8 mouse cellular contexts compared by ENCODE assay signal in the genomic region with DNA sequence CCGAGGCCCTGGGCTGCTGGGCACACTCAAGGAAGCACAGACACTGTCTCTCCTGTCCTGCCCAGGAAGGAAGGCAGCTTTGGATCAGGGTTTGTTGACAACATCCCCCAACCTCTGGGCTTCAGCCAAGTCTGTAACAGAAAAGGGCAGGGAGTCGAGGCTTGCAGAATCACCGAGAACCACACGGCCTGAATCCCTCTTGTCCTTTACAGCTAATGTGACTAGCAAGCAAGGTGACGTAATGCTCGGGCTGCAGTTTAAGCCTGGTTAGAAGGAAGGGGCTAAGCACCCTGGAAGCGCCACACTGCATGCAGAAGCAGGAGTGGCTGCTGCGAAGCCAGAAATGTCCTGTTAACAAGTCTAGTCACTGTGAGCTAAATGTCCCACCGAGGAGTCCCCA. TPM values are rescaled to one million over a fixed set of nuclear protein-coding genes. Genes with fewer than 3 reads are reported as not detected.
DNase-seq lines count a peak whose midpoint lies in the region; ATAC-seq and TF ChIP-seq lines count a peak whose summit lies in the region.

No protein-coding gene starts in this region.

- H3K9ac ChIP-seq in embryonic facial prominence, embryonic 13.5 days, result peak overlapping the region; percentile 46; the same call in 1 of the 2 replicates
- 0 out of 2 replicates have a peak overlapping the region, but pooled peaks have one; percentile 44 for H3K9ac ChIP-seq in hindbrain, postnatal 0 days (replicated peaks; ENCODE audit: low read length)
- H3K9ac ChIP-seq in liver, postnatal 0 days (replicated peaks), result 0 out of 2 replicates have a peak overlapping the region, but pooled peaks have one; percentile 16
- peak overlapping the region; percentile 61 for H3K9ac ChIP-seq in stomach, embryonic 16.5 days (ENCODE audit: low read length)

- H3K4me2 ChIP-seq in embryonic facial prominence, embryonic 13.5 days, result no peak overlapping the region; the same call in 1 of the 2 replicates
- H3K4me2 ChIP-seq in hindbrain, postnatal 0 days (ENCODE audit: low read depth, low read length), result peak overlapping the region; percentile 18; the same call in 1 of the 2 replicates
- H3K4me2 ChIP-seq in liver, postnatal 0 days (ENCODE audit: low read depth, low read length), result 0 out of 2 replicates have a peak overlapping the region, but pooled peaks have one; percentile 18
- peak overlapping the region; percentile 27; the same call in 1 of the 2 replicates for H3K4me2 ChIP-seq in stomach, embryonic 16.5 days (ENCODE audit: low read depth, low read length)

- no peak overlapping the region for H3K4me3 ChIP-seq in embryonic facial prominence, embryonic 13.5 days
- no peak overlapping the region for H3K4me3 ChIP-seq in hindbrain, postnatal 0 days (ENCODE audit: low read length)
- H3K4me3 ChIP-seq in liver, postnatal 0 days (ENCODE audit: low read depth, low read length), result no peak overlapping the region
- 0 out of 2 replicates have a peak overlapping the region, but pooled peaks have one; percentile 2 for H3K4me3 ChIP-seq in stomach, embryonic 16.5 days (replicated peaks; ENCODE audit: low read length)

- H3K27ac ChIP-seq in embryonic facial prominence, embryonic 13.5 days, result peak overlapping the region; percentile 68; the same call in 1 of the 2 replicates
- H3K27ac ChIP-seq in hindbrain, postnatal 0 days, result peak overlapping the region; percentile 85
- peak overlapping the region; percentile 62 for H3K27ac ChIP-seq in liver, postnatal 0 days (ENCODE audit: low read depth)
- peak overlapping the region; percentile 86 for H3K27ac ChIP-seq in stomach, embryonic 16.5 days (ENCODE audit: low read length)

- peak; percentile 63 for DNase-seq in testis, postnatal 10 days (ENCODE audit: low spot score)
- no peak for DNase-seq in testis, postnatal 14 days (ENCODE audit: low spot score)
- DNase-seq in hindbrain, postnatal 0 days (ENCODE audit: low spot score), result peak; percentile 78
- peak; percentile 53 for DNase-seq in liver, postnatal 0 days
- DNase-seq in right cerebral cortex, adult 2 months (ENCODE audit: low spot score in 2 of 2), result no peak
- DNase-seq in layer of hippocampus, adult 11-12 months (ENCODE audit: low spot score), result no peak

- no peak for TF ChIP-seq EP300 in liver, postnatal 0 days (IDR thresholded peaks at IDR 0.05; ENCODE audit: low read depth)

- no peak for TF ChIP-seq CTCF in hindbrain, postnatal 0 days (IDR thresholded peaks at IDR 0.05; ENCODE audit: low read depth)
- TF ChIP-seq CTCF in liver, postnatal 0 days (IDR thresholded peaks at IDR 0.05; ENCODE audit: low read depth), result no peak

- no peaks in the 10 kb centered on the region for H3K27me3 ChIP-seq in embryonic facial prominence, embryonic 13.5 days
- H3K27me3 ChIP-seq in hindbrain, postnatal 0 days (ENCODE audit: insufficient read depth, low read length), result no peaks in the 10 kb centered on the region
- H3K27me3 ChIP-seq in liver, postnatal 0 days (ENCODE audit: insufficient read depth, low read length), result no peaks in the 10 kb centered on the region
- no peaks in the 10 kb centered on the region for H3K27me3 ChIP-seq in stomach, embryonic 16.5 days (ENCODE audit: control insufficient read depth, insufficient read depth, low read length)

- no peaks in the 10 kb centered on the region for H3K9me3 ChIP-seq in embryonic facial prominence, embryonic 13.5 days
- no peaks in the 10 kb centered on the region for H3K9me3 ChIP-seq in hindbrain, postnatal 0 days (ENCODE audit: low read length)
- no peaks in the 10 kb centered on the region for H3K9me3 ChIP-seq in liver, postnatal 0 days (ENCODE audit: low read length)
- H3K9me3 ChIP-seq in stomach, embryonic 16.5 days (replicated peaks; ENCODE audit: control insufficient read depth, low read length), result no peaks in the 10 kb centered on the region

- no peak for ATAC-seq in embryonic facial prominence, embryonic 13.5 days (ENCODE audit: insufficient number of reproducible peaks, insufficient read depth, low FRiP score, low TSS enrichment, low read depth)
- peak; percentile 52; the same call in 1 of the 2 replicates for ATAC-seq in hindbrain, postnatal 0 days
- peak; percentile 51 for ATAC-seq in liver, postnatal 0 days
- peak; percentile 15; the same call in 1 of the 2 replicates for ATAC-seq in stomach, embryonic 16.5 days (ENCODE audit: insufficient read depth, low FRiP score)

- H3K36me3 ChIP-seq in embryonic facial prominence, embryonic 13.5 days, result peaks cover 22% of the 10 kb centered on the region; the same call in 1 of the 2 replicates
- no peaks in the 10 kb centered on the region for H3K36me3 ChIP-seq in hindbrain, postnatal 0 days (ENCODE audit: insufficient read depth, low read length)
- no peaks in the 10 kb centered on the region for H3K36me3 ChIP-seq in liver, postnatal 0 days (replicated peaks; ENCODE audit: insufficient read depth, low read length)
- H3K36me3 ChIP-seq in stomach, embryonic 16.5 days (ENCODE audit: control insufficient read depth, insufficient read depth, low read length), result no peaks in the 10 kb centered on the region

- WGBS in embryonic facial prominence, embryonic 13.5 days, result 47% methylated on average over 9 of the region's 9 CpGs
- 16% methylated on average over 9 of the region's 9 CpGs for whole genome bisulfite sequencing in hindbrain, postnatal 0 days
- 20% methylated on average over 9 of the region's 9 CpGs for WGBS in liver, postnatal 0 days (ENCODE audit: insufficient replicate concordance)
- WGBS in stomach, embryonic 16.5 days, result 22% methylated on average over 9 of the region's 9 CpGs

- H3K4me1 ChIP-seq in embryonic facial prominence, embryonic 13.5 days, result peaks cover 77% of the 10 kb centered on the region
- peaks cover 77% of the 10 kb centered on the region for H3K4me1 ChIP-seq in hindbrain, postnatal 0 days (ENCODE audit: insufficient read depth, low read length)
- H3K4me1 ChIP-seq in liver, postnatal 0 days (ENCODE audit: insufficient read depth), result peaks cover 43% of the 10 kb centered on the region
- H3K4me1 ChIP-seq in stomach, embryonic 16.5 days (ENCODE audit: control insufficient read depth, insufficient read depth, low read length), result peaks cover 86% of the 10 kb centered on the region

RNA-seq across cellular contexts. Expression of gene Soga1, which starts 8.7 kb away (rescaled TPM):
- polyA plus RNA-seq in embryonic facial prominence, embryonic 13.5 days (2015; fragmentation: Nextera tagmentation; extraction: Ambion mirVana), result 4.6 and 7.1 TPM in 2 replicates
- 120 and 151 TPM in 2 replicates for total RNA-seq in hindbrain, postnatal 0 days (2014; rRNA removed)
- 3.5 and 3.6 TPM in 2 replicates for polyA plus RNA-seq in hindbrain, postnatal 0 days (2015; fragmentation: Nextera tagmentation; extraction: Ambion mirVana)
- 0.65 and 1.0 TPM in 2 replicates for polyA plus RNA-seq in liver, postnatal 0 days (2015; fragmentation: Nextera tagmentation; extraction: Ambion mirVana)
- polyA plus RNA-seq in stomach, embryonic 16.5 days (2015; fragmentation: Nextera tagmentation; extraction: Ambion mirVana), result 2.1 and 2.6 TPM in 2 replicates

RNA-seq across cellular contexts. Expression of gene Tldc2, which starts 16.5 kb away (rescaled TPM):
- not detected in 2 replicates for polyA plus RNA-seq in embryonic facial prominence, embryonic 13.5 days (2015; fragmentation: Nextera tagmentation; extraction: Ambion mirVana)
- total RNA-seq in hindbrain, postnatal 0 days (2014; rRNA removed), result not detected in 2 replicates
- polyA plus RNA-seq in hindbrain, postnatal 0 days (2015; fragmentation: Nextera tagmentation; extraction: Ambion mirVana), result 0.43 TPM in 1 of 2 replicates, not detected in the other
- not detected in 2 replicates for polyA plus RNA-seq in liver, postnatal 0 days (2015; fragmentation: Nextera tagmentation; extraction: Ambion mirVana)
- polyA plus RNA-seq in stomach, embryonic 16.5 days (2015; fragmentation: Nextera tagmentation; extraction: Ambion mirVana), result not detected in 2 replicates

Comparison
In these comparisons a context has a peak if more than half of its experiments do, and no peak if none do; other contexts are left out.
1. DNase-seq: peak in testis, postnatal 10 days (single experiment), hindbrain, postnatal 0 days (single experiment) and liver, postnatal 0 days (single experiment); none in testis, postnatal 14 days (single experiment), right cerebral cortex, adult 2 months (0 of 2) and layer of hippocampus, adult 11-12 months (single experiment).
2. Peak in every context shown above with its lines, with median percentiles within 50 percentile points of each other: H3K27ac ChIP-seq and H3K9ac ChIP-seq.